Mouse (Mus musculus): ENCODE data around the gene Stard13.

Gene Stard13

GRCm38 (mm10) chr5:151106841-151107240 is 126.8 kb downstream of the Stard13 start:
- DNase-seq (ENCODE audit: low read depth, low spot score): no peak

- no peak for DNase-seq (ENCODE audit: low read depth, low spot score)
Measured at GRCm38 (mm10) chr5:151105054-151105971, 128.3 kb downstream of the Stard13 start.

- DNase-seq (ENCODE audit: low read depth, low spot score): no peak
Measured at GRCm38 (mm10) chr5:151104354-151105053, 129.1 kb downstream of the Stard13 start.

- no peak for DNase-seq (ENCODE audit: low read depth, low spot score)
Measured at GRCm38 (mm10) chr5:151103284-151103683, 130.4 kb downstream of the Stard13 start.

- no peak for DNase-seq (ENCODE audit: low read depth, low spot score)
Measured at GRCm38 (mm10) chr5:151102262-151102661, 131.4 kb downstream of the Stard13 start.

GRCm38 (mm10) chr5:151096012-151096411 is 137.6 kb downstream of the Stard13 start:
- no peak for DNase-seq (ENCODE audit: low read depth, low spot score)

GRCm38 (mm10) chr5:151092886-151093665 is 140.6 kb downstream of the Stard13 start:
- DNase-seq (ENCODE audit: low read depth, low spot score): no peak

- DNase-seq (ENCODE audit: low read depth, low spot score): no peak
Measured at GRCm38 (mm10) chr5:151090996-151091395, 142.6 kb downstream of the Stard13 start.

- no peak for DNase-seq (ENCODE audit: low read depth, low spot score)
Measured at GRCm38 (mm10) chr5:151089201-151089600, 144.4 kb downstream of the Stard13 start.

GRCm38 (mm10) chr5:151086425-151087202 is 147.0 kb downstream of the Stard13 start:
- no peak for DNase-seq (ENCODE audit: low read depth, low spot score)

- DNase-seq (ENCODE audit: low read depth, low spot score): no peak
Measured at GRCm38 (mm10) chr5:151085749-151086148, 147.9 kb downstream of the Stard13 start.

- DNase-seq (ENCODE audit: low read depth, low spot score): no peak
Measured at GRCm38 (mm10) chr5:151080276-151080675, 153.4 kb downstream of the Stard13 start.

- no peak for DNase-seq (ENCODE audit: low read depth, low spot score)
Measured at GRCm38 (mm10) chr5:151077953-151078352, 155.7 kb downstream of the Stard13 start.

GRCm38 (mm10) chr5:151076917-151077316 is 156.7 kb downstream of the Stard13 start:
- no peak for DNase-seq (ENCODE audit: low read depth, low spot score)

GRCm38 (mm10) chr5:151074282-151074681 is 159.4 kb downstream of the Stard13 start:
- DNase-seq (ENCODE audit: low read depth, low spot score): no peak

GRCm38 (mm10) chr5:151071430-151071829 is 162.2 kb downstream of the Stard13 start:
- no peak for DNase-seq (ENCODE audit: low read depth, low spot score)

GRCm38 (mm10) chr5:151070896-151071295 is 162.7 kb downstream of the Stard13 start:
- no peak for DNase-seq (ENCODE audit: low read depth, low spot score)

GRCm38 (mm10) chr5:151069569-151069968 is 164.1 kb downstream of the Stard13 start:
- no peak for DNase-seq (ENCODE audit: low read depth, low spot score)

- no peak for DNase-seq (ENCODE audit: low read depth, low spot score)
Measured at GRCm38 (mm10) chr5:151066016-151066415, 167.6 kb downstream of the Stard13 start.

GRCm38 (mm10) chr5:151065228-151065627 is 168.4 kb downstream of the Stard13 start:
- no peak for DNase-seq (ENCODE audit: low read depth, low spot score)

GRCm38 (mm10) chr5:151061942-151062341 is 171.7 kb downstream of the Stard13 start:
- no peak for DNase-seq (ENCODE audit: low read depth, low spot score)

Data from brain, embryonic 18.5 days (tissue).